Mouse (Mus musculus): ENCODE measurements around the gene Ak9.

- no peak for TF ChIP-seq USF1 (IDR thresholded peaks at IDR 0.05; ENCODE audit: low read depth)
- no peak for TF ChIP-seq E2F4 (IDR thresholded peaks at IDR 0.05; ENCODE audit: insufficient read depth)
- TF ChIP-seq POLR2A (IDR thresholded peaks at IDR 0.05; ENCODE audit: insufficient read length, low read depth) = no peak
- TF ChIP-seq MAX (IDR thresholded peaks at IDR 0.05; ENCODE audit: low read depth) = no peak
- TF ChIP-seq MYOG (IDR thresholded peaks at IDR 0.05; ENCODE audit: control insufficient read depth in 1 of 3, insufficient read depth in 1 of 3, insufficient read length in 2 of 3, low read depth in 2 of 3) = no peak
- no peak for TF ChIP-seq REST (IDR thresholded peaks at IDR 0.05; ENCODE audit: insufficient read depth, insufficient read length)
These were observed 170.1 kb downstream of the Ak9 start for GRCm38 (mm10) chr10:41473782-41474468.
